Mouse (Mus musculus) Muller cell, postnatal 12 days (primary cell): ENCODE measurements around the gene Susd4.

ENCODE experiments used
- DNase-seq: peaks from one replicate; pipeline ENCODE4 v3.0.0-alpha.2; 2015; ENCODE audit errors: inconsistent ontology term

The Susd4 gene

GRCm38 (mm10) chr1:182916166-182916565 lies 152.5 kb downstream of the Susd4 start:
- no peak for DNase-seq

GRCm38 (mm10) chr1:182918718-182919346 lies 155.2 kb downstream of the Susd4 start:
- no peak for DNase-seq

GRCm38 (mm10) chr1:182922824-182923223 lies 159.2 kb downstream of the Susd4 start:
- DNase-seq, result no peak

- no peak for DNase-seq
Observed at GRCm38 (mm10) chr1:182926465-182926864, 162.8 kb downstream of the Susd4 start.

- DNase-seq, result no peak
Observed at GRCm38 (mm10) chr1:182927878-182928851, 164.5 kb downstream of the Susd4 start.

GRCm38 (mm10) chr1:182935469-182935868 lies 171.8 kb downstream of the Susd4 start:
- no peak for DNase-seq

- no peak for DNase-seq
Observed at GRCm38 (mm10) chr1:182937486-182938120, 173.9 kb downstream of the Susd4 start.

- DNase-seq, result no peak
Observed at GRCm38 (mm10) chr1:182941921-182942320, 178.3 kb downstream of the Susd4 start.

GRCm38 (mm10) chr1:182943911-182944310 lies 180.3 kb downstream of the Susd4 start:
- no peak for DNase-seq

GRCm38 (mm10) chr1:182944638-182945037 lies 181.0 kb downstream of the Susd4 start:
- no peak for DNase-seq

GRCm38 (mm10) chr1:182945561-182945960 lies 181.9 kb downstream of the Susd4 start:
- DNase-seq, result no peak
